Mouse (Mus musculus) embryo, embryonic 11.5 days (tissue): ENCODE measurements at regions not wholly inside any gene's neighbourhood (a gene's known extent, or its start where the extent isn't known, plus 50 kb on each side); places are given as distances from the start of the nearest gene placed in this dataset.

Experiments used
- DNase-seq: peaks from one replicate; pipeline ENCODE4 v3.0.0-alpha.2; 2012; ENCODE audit warnings: low read depth, low spot score

DNA sequence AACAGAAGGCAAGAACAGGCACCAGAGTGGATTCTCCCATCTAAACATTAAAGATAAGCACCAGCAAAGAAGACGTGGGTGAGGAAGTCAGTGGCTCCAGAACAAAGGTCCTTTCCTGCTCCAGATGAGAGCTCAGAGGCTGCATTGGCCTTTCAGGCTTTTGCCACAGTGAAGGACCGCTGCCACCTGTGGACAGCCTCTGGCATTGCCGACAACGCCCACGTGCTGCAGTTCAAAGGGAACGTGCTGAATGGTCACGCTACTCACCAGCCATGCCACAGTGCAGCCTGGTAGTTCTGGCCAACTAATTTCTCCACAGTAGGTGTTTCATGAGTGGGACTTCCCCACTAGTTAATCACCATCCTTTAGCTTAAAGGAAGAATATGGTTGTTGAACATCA is 365.1 kb downstream of the Dmrt2 start:
- peak; percentile 35 for DNase-seq

DNA sequence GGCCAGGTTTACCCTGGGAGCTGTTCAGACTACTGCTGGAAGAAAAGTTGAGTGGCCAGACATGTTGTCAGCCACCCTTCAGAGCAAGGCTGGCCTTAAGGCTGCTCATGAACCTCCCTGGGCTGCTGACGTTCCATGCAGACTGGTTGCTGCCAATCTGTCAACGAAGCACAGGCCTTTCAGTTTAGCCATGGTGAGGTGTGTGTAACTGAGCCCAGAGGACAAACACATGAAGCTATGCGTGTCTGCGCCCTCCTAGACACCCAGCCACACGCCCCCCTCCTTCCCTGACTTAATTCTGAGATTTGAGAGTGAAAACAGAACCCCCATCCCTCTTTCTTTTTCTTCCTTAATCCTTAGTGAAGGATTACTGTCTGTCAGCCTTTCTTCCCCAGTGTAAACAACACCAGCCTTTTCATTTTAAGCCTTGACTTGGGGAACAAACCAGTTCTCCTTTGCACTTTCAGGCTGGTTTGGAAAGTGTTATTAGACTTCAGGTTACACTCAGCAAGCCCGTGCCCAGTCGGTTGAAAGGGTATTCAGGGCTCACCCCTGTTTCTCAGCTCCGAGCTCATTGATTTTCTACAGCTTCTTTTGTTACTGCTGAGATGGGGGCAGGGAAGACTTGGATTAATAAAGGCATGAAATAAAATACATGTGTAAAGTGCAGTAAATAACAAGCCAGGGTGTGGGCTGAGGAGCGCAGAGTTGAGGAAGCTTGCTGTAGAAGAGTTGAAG is 379.4 kb downstream of the Dmrt2 start:
- DNase-seq = no peak

DNA sequence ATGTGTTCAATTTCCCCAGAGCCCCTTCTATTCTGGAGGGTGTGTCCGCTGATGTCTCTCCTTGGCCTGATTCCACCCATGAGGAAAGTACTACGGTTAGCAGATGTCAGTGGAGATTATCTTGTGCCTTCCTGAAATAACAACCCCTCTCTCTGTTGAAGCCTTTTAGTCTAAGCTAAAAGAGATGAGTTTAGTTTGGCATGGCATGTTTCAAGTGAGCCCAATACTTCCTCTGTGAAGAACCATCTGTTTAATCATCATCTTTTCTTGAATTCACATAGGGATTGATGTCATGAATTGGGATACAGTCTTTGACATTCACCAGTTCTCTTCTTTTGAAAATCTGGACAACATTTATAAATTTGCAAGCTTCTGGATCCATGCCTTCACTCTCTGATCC is 387.5 kb downstream of the Dmrt2 start:
- DNase-seq = no peak

DNA sequence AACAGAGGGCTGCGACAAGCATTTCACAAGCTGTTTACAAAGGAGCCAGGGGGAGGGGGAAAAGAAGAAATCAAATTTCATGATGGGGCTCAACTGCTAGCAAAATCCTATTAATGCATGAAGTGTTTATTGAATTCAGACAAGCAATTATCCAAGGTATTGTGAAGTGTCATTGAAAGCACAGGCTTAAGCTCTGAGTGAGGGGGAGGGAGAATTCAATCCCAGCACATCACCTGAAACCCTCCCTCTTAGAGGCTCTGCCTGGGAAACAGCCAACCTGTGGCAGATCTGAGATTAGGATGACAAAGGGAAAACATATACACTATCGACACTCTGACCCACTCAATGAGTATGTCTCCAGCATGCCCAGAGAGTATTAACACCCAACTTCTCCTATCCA is 396.3 kb downstream of the Dmrt2 start:
- DNase-seq = no peak

DNA sequence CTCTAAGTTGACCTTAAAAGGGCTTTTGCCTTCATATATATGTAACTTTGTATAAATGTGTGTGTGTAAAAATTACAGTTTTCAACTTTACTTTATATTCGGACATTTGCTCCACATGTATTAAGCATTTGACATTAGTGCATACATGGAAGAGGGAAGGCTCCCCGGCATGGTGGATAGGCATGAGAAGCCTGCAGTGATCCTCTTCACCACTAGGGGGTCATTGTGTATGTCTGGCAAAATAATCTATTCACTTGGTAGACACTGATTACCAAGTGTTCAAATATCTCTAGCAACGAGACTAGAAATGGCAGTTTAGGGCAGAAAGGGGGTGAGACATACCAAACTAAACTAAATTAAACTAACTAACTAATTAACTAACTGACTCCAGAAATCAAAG is 397.7 kb downstream of the Dmrt2 start:
- DNase-seq = no peak

DNA sequence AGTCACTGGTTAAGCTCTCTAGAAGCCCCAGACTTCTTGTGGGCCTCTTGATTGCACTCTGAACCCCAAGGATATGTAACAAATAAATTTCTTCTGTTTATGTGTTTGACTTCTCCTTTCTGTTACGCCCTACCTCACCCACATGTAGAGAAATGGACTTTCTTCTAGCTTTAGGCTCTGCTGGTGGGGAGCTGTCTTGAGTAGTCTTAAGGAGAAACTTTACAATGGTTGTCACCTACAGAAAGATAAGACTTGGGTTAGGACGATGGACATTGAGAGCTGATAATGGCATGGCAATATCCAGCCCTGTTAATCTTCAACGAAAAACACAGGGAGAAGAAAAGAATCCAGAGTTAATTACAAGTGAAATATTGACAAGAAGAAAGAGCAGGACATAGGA is 416.1 kb downstream of the Dmrt2 start:
- DNase-seq = no peak

DNA sequence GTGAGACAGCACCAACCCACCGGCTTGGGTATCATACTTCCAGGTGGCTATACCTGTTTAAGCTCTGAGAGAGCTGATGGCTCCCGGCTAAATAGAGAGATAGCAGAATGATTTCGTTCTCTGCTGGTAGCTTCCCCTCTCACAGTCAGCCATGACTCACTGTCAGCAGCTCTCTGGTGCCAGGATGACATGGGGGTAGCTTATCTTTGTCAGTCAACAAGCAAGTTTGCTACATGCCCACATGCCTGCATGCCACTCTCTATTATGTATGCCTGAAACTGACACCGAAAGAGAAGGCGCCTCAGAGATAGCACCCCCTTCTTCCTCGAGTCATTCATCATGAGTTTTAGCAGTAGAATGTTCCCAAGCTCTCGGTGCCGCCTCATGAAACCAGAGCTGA is 419.2 kb downstream of the Dmrt2 start:
- DNase-seq = no peak

DNA sequence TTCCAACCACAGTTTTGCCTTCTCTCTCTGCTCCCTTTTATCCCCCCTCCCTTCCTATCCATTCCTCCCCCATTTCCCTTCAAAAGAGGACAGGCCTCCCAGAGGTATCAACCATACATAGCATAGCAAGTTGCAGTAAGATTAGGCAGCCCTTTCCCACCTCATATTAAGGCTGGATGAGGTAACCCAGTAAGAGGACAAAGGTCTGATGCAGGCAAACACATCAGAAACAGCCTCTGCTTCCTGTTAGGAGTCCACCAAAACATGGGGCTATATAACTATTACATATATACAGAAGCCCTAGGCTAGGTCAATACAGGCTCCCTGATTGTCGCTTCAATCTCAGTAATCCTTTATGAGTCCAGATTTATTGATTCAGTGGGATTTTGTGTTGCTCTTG is 421.6 kb downstream of the Dmrt2 start:
- DNase-seq = no peak

DNA sequence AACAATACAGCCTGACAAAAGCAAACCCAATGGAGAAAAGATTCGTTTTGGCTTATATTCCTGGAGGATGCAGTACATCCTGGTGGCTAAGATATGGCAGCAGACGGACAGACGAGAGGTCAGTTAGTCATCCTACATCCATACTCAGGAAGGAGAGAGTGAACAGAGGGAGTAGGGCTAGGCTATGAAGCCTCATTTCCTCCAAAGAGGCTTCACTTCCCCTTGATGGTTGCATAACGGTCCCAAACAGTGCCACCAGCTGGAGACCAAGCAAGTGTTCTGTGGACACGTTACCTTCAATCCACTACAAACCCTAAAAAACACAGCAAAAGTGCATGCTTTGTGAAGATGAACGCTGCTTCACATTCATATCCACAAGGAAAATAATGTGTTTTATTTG is 442.1 kb downstream of the Dmrt2 start:
- no peak for DNase-seq

DNA sequence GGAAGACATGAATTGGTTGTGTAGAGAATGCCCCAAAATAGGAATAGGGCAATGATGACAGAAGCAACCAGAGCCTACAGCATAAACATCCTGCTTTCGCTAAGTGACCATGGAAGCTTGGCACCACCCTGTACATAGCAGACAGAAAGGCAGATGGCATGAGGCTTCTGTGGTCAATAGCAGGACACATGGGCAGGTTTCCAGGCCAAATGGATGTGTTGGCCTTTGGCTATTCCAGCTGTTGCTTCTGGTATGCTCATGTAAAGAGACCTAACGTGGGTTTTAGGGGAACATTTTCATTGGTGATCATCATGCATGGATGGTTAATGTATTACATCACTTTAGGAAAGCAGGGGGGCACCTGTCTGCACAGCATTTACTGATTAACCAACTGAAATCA is 456.2 kb downstream of the Dmrt2 start:
- DNase-seq = no peak

DNA sequence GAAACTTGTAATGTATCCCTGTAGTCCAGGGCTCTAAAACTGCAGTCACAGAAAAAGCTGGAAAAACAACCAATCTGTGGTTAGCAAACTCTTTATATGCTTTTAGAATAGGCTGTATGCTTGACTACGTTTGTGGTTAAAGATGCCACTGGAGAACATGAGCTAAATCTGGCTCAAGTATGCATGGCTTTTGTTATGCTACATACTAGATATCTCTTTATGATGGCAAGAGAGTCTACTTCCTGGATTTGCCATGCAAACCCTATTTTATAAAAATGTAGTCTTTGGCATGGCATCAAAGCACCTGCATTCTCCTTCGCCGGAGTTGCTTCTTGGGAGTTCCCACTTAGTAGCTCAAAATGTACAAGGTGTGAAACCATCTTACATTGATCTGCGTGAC is 462.2 kb downstream of the Dmrt2 start:
- no peak for DNase-seq

DNA sequence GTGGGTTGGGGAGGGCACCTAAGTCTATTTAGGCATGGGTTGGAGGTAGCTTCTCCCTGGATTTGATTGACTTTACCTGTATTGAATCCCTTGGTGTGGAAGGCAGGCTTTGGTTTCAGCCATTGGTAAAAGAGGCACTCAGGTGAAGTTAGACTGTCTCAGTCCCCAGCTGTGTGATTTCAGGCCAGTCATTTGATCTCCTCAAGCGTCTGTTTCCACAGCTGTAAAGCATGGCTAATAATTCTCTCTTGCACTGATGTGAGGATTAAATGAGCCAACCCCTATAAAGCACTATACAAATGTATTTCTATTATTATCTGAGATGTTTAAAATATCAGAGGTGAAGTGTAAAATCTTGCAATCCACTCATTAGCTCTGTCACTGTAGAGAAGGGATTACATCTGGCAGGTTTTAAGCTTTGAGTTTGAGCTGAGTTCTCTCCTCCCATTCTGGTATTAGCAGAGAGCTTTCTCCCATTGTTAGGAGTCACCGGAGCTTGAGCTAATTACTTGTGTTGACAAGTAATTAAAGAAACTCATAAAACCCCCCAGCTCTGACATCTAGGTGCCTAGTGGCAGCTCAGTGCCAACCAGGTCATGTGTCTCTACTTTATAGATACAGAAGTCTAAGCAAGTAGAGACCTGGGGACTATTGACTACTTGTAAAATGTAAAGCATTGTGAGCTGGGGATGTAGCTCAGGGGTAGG is 463.3 kb downstream of the Dmrt2 start:
- DNase-seq = no peak

DNA sequence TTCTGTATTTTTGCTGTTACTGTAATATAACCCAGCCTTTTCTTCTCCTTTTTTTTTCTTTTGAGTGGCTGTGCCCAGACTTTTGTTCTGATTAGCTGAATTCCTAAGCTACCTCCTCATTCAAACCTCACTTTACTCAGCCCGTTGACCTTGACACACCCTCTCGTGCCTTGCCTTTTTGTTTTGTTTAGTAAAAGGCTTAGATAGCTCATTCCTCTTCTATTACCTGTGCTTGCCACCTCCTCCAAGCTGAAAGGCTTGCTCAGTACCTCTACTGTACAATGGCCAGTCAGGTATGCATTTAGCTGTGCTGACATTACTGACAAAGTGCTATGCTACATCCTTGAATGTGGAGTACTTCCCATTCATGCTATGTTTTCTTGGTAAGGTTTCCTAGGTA is 464.2 kb upstream of the Smarca2 start:
- DNase-seq = no peak

DNA sequence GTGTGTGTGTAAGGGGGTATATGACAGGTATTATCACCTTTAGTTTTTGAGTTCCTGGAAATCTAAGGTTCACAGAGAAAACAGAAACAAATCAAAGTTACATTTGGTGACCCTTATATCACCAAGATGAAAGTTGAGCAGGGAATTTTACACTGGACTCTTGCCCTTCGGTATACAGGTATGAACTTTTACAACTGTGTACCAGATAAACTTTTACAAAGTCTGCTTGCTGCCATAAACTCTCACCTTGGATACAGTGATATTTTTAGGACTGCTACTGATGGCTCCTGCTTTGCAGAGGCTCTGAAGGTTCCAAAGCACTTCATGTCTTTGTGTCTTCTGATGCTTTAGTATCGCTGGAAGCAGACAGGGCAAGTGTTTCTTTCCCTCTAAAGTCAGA is 461.3 kb upstream of the Smarca2 start:
- no peak for DNase-seq

DNA sequence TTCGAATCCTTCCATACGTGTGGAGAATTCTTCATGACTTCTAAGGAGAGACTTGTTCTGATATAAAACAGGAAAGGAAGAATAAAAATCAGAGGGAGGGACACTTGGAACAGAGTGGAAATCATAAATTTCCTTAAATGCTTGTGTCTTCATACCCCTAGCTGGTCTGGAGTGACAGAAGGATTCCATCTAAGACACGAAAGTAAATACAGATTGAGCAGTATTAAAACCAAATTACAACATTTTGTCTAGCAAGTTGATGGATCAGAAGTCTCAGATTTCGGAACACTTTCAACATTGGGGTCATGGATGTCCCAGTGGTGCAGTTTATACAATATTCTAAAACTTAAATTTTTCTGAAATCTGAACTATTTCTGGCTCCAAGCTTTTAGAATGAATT is 453.6 kb upstream of the Smarca2 start:
- no peak for DNase-seq

DNA sequence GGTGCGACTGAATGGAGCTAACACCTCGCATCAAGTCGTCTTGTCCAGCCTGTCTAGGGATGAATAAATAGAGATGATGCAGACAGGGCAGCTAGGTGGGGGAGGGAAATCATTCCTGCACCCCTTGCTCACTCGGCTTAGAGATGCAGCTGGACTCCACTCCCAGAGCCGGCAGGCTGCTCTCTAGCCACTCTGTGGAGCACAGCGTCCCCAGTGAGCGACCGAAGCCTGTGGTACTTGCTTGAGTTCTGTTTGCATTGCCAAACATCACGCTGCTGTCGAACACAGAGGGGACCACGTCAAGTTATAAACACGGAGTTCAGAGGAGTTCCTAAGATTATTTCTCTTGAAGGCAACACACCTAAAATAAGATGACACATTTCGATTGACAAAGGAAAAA is 439.9 kb upstream of the Smarca2 start:
- no peak for DNase-seq

DNA sequence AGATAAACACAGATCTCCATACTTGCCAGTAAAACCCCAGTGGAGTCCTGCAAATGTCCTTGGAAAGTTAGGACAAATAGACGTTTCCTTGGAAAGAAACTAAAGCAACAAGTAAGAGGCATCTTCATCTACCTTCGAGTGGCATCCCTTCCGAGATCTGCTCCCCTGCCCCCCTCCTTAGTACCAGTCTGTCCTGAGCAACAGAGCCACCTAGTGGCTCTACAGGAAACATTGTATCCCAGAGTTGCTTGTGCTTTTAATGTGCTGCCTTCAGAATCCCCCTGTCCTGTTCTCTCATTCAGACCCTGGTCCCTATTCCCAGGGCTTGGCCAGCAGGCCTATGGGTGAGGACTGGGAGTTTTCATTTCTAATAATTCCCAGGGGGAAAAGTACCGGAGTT is 423.1 kb upstream of the Smarca2 start:
- DNase-seq = peak; percentile 26

DNA sequence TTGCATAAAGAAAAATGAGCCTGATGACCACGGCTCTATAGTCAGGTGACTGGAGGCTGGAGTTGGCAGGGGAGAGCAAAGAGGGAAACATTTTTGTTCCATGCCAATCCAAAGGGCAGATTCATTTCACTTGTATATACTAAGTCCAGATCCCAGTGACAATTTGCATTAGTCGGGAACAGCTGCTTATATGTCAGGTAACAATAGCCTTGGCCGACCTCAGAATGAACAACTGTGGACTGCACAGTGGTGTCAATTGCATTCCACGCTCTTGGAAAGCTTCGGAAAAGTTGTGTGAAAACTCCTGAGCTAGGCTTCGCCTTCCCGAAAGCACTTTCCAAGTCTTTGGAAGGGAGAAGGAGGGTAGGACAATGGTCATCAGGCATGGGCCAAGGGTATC is 419.8 kb upstream of the Smarca2 start:
- no peak for DNase-seq

DNA sequence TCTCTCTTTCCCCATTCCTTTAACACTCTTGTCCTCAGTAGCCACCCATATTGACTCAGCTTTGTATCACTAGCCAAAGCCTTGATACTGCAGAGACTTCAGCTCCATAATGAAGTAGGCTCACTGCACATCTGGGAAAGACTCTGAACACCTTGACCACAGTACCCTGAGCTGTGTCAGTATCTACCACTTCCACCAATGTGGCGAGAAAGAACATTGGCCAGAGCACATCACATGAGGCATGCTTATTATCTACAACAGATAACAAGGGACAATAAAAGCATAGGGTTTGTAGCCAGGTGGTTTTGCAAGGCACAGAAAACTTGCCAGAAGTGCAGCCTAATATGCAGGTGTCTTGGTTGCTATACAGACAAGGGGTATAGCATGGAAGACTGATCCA is 414.0 kb upstream of the Smarca2 start:
- DNase-seq = no peak

DNA sequence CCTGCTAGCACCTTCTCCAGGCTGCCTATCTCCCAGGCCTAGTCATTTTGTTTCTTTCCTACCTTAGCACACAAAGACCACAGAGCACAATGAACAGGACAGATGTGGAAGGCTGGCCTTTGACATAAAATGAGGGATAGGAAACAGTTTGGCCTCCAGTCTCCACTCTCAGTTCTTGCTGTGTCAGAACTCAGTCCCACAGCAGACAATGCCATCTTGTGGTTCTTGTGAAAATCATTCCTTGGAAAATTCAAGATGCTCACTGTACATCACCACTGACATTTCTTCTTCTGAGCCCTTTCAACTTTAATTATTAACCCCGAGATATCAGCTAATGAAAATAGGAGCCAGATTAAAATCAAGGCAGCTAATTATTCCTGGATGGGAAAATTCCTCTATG is 411.2 kb upstream of the Smarca2 start:
- no peak for DNase-seq

DNA sequence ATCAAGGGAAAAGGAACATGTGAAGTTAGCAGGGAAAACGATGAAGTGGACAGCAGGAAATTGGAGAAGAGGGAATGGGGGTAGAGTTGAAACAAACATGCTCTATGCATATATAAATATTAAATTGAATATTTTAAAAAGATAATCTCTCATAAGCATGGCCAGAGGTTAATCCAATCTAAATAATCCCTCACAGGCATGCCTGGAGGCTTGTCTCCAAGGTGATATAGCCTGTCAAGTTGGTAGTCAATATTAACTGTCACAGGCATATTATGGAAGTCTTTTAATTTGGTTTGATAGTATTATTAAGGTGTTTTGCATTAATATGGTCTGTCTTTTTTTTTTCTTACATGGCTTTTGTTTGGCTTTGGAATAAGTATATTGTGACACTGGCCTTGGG is 396.1 kb upstream of the Smarca2 start:
- no peak for DNase-seq

DNA sequence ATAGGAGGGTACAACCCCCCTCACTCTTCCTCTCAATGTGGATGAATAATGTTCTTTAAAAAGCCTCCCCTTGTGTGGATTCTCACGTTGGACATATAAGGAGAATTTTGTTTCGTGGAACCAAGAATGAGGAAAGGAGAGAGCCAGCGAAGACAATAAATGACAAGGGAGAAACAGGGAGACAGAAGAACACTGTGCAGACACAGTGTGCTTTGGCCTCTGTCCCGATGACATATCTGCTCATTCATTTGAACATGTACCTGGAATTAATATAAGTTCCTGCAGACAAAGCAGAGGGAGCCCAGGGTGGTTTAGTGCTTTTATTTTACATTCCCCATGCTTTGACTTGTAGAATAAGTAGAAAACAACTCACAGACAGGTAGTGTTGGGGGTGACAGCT is 370.3 kb upstream of the Smarca2 start:
- no peak for DNase-seq

DNA sequence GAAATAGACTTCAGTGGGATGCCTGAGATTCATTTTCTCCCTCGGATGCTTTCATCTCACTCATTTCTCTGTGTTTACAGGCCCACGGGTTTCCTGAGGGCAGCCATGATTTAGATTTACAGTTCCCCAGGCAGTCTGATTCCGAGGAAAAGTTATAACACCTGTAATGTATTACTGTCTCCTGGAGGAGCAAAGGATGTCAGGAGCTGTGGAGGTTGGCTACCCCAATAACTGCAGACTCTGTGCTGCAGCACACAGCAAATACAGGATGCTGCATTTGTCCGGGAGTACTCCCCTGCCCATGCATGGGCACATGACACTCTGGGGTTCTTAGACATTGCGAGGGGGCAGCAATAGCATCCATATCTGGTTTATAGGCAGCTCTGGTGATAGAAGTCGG is 360.8 kb upstream of the Smarca2 start:
- peak; percentile 27 for DNase-seq

DNA sequence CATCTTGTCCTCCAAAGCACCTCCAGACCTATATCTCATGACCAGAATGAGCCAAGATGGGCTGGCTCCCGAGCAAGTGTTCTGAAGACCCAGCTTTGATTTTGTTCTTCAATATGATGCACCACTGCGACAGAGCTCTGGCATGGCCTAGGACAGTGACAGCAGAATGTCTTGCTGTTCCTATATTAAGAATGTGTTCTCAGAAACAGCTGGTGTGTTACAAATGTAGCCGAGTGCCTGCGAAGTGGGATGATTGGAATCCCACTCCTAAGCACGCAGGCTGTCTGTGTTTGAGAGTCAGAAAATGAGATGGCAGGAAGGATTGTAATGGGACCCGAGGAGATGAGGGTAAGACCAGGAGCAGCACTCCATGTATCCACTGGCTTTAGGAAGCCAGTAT is 355.1 kb upstream of the Smarca2 start:
- no peak for DNase-seq
